Mouse (Mus musculus) spleen, embryonic (tissue): ENCODE results near the gene Heatr3.

ENCODE experiments used
- CTCF ChIA-PET: fragments of 350-600 bp; sonication (Branson Sonifier 250); formaldehyde crosslinking; loops from one replicate; lab custom pipeline; 2022; lab: Charles Lee

The Heatr3 gene

GRCm38 (mm10) chr8:88137748-88138484 lies at the start of gene Heatr3:
TSS of gene Heatr3 (plus strand) at chr8:88137855.
- CTCF ChIA-PET, result no interaction called here

- CTCF ChIA-PET, result interaction anchor here (0.6 kb wide), 1 partner anchor 418 kb away, joined by 5 read pairs; no protein-coding TSS in a partner anchor
Measured at GRCm38 (mm10) chr8:88088006-88088405, 49.6 kb upstream of the Heatr3 start.

GRCm38 (mm10) chr8:88091661-88092060 lies 46.0 kb upstream of the Heatr3 start:
- CTCF ChIA-PET, result no interaction called here

GRCm38 (mm10) chr8:88093367-88093766 lies 44.3 kb upstream of the Heatr3 start:
- CTCF ChIA-PET, result no interaction called here

- CTCF ChIA-PET, result interaction anchor here (0.6 kb wide), 1 partner anchor 422 kb away, joined by 5 read pairs; no protein-coding TSS in a partner anchor
Measured at GRCm38 (mm10) chr8:88098856-88099255, 38.8 kb upstream of the Heatr3 start.

GRCm38 (mm10) chr8:88099526-88099925 lies 38.1 kb upstream of the Heatr3 start:
- CTCF ChIA-PET, result no interaction called here

GRCm38 (mm10) chr8:88109241-88109640 lies 28.4 kb upstream of the Heatr3 start:
- CTCF ChIA-PET, result no interaction called here

- CTCF ChIA-PET, result interaction anchor here (0.5 to 0.7 kb wide), 2 partner anchors 10 to 18 kb away, joined by 4 to 6 read pairs; no protein-coding TSS in a partner anchor
Measured at GRCm38 (mm10) chr8:88118456-88119036, 19.1 kb upstream of the Heatr3 start, which contains the start of gene Cnep1r1. TSS of gene Cnep1r1 (plus strand) at chr8:88118769.

GRCm38 (mm10) chr8:88119076-88119475 lies 18.6 kb upstream of the Heatr3 start:
- CTCF ChIA-PET, result interaction anchor here (0.5 kb wide), 2 partner anchors 10 to 503 kb away, joined by 3 to 4 read pairs; no protein-coding TSS in a partner anchor

GRCm38 (mm10) chr8:88124850-88125249 lies 12.8 kb upstream of the Heatr3 start:
- CTCF ChIA-PET, result interaction anchor here (0.7 to 1.0 kb wide), 3 partner anchors 10 to 1215 kb away, joined by 3 to 4 read pairs (median 4); no protein-coding TSS in a partner anchor

- CTCF ChIA-PET, result interaction anchor here (0.6 kb wide), 1 partner anchor 10 kb away, joined by 4 read pairs; no protein-coding TSS in a partner anchor
Measured at GRCm38 (mm10) chr8:88129397-88129796, 8.3 kb upstream of the Heatr3 start.

- CTCF ChIA-PET, result no interaction called here
Measured at GRCm38 (mm10) chr8:88130754-88131317, 6.8 kb upstream of the Heatr3 start.

GRCm38 (mm10) chr8:88139256-88139655 lies 1.6 kb downstream of the Heatr3 start:
- CTCF ChIA-PET, result interaction anchor here (0.6 kb wide), 1 partner anchor 12 kb away, joined by 4 read pairs; no protein-coding TSS in a partner anchor

- CTCF ChIA-PET, result no interaction called here
Measured at GRCm38 (mm10) chr8:88141629-88142028, 4.0 kb downstream of the Heatr3 start.

GRCm38 (mm10) chr8:88144041-88144440 lies 6.4 kb downstream of the Heatr3 start:
- CTCF ChIA-PET, result no interaction called here

- CTCF ChIA-PET, result interaction anchor here (0.7 kb wide), 1 partner anchor 11 kb away, joined by 4 read pairs; no protein-coding TSS in a partner anchor
Measured at GRCm38 (mm10) chr8:88150910-88151371, 13.3 kb downstream of the Heatr3 start.

- CTCF ChIA-PET, result no interaction called here
Measured at GRCm38 (mm10) chr8:88160237-88160995, 22.8 kb downstream of the Heatr3 start.

GRCm38 (mm10) chr8:88161439-88161838 lies 23.8 kb downstream of the Heatr3 start:
- CTCF ChIA-PET, result interaction anchor here (1.1 kb wide), 1 partner anchor 9 kb away, joined by 3 read pairs; no protein-coding TSS in a partner anchor

GRCm38 (mm10) chr8:88175264-88175663 lies 37.6 kb downstream of the Heatr3 start:
- CTCF ChIA-PET, result no interaction called here

GRCm38 (mm10) chr8:88177291-88177690 lies 39.6 kb downstream of the Heatr3 start:
- CTCF ChIA-PET, result no interaction called here

GRCm38 (mm10) chr8:88183121-88183520 lies 45.5 kb downstream of the Heatr3 start:
- CTCF ChIA-PET, result no interaction called here
